Mouse (Mus musculus) myocyte (in vitro differentiated cells): Measurements from ENCODE around the gene Smurf1. TPM values are rescaled to one million over a fixed set of nuclear protein-coding genes. Genes with fewer than 3 reads are reported as not detected.

Experiments used
- H3K27me3 ChIP-seq: one replicate; pipeline ENCODE4 v1.6.1; 2011; ENCODE audit not compliant: control insufficient read depth, insufficient read depth, insufficient read length
- H3K36me3 ChIP-seq: one replicate; pipeline ENCODE4 v1.6.1; 2011; ENCODE audit not compliant: control insufficient read depth, insufficient read depth
- H3K4me2 ChIP-seq: one replicate; pipeline ENCODE4 v1.6.1; 2011; ENCODE audit warnings: low read depth, control low read depth
- H3K4me3 ChIP-seq: one replicate; pipeline ENCODE4 v1.5.1; 2011; ENCODE audit warnings: mild to moderate bottlenecking, control low read depth, moderate library complexity
- H3K79me2 ChIP-seq: one replicate; pipeline ENCODE4 v1.6.1; 2011; ENCODE audit not compliant: control insufficient read depth, insufficient read depth
- H3ac ChIP-seq: one replicate; pipeline ENCODE4 v1.6.1; 2011; ENCODE audit not compliant: control insufficient read depth, insufficient read length
- CEBPB ChIP-seq: IDR thresholded peaks from 2 replicates; pipeline ENCODE4 v1.6.1; 2011; ENCODE audit warnings: mild to moderate bottlenecking, moderate library complexity; ENCODE audit not compliant: poor library complexity, insufficient read depth, severe bottlenecking
- E2F4 ChIP-seq: IDR thresholded peaks from one replicate; pipeline ENCODE4 v1.6.1; 2011; ENCODE audit warnings: mild to moderate bottlenecking, control low read depth, moderate library complexity; ENCODE audit not compliant: insufficient read depth
- MAX ChIP-seq: IDR thresholded peaks from one replicate; pipeline ENCODE4 v1.6.1; 2011; ENCODE audit warnings: low read depth, mild to moderate bottlenecking, control low read depth
- MYOD1 ChIP-seq, 3 experiments: IDR thresholded peaks; one replicate each; pipeline ENCODE4 v1.6.1; 2011; ENCODE audit warnings: control low read depth in 2 of 3, low read depth in 2 of 3, mild to moderate bottlenecking in 2 of 3, moderate library complexity in 1 of 3; ENCODE audit not compliant: insufficient read length in 2 of 3, control insufficient read depth in 1 of 3
- MYOG ChIP-seq, 3 experiments: IDR thresholded peaks; one replicate each; pipeline ENCODE4 v1.6.1; 2011; ENCODE audit warnings: control low read depth in 2 of 3, low read depth in 2 of 3, mild to moderate bottlenecking in 2 of 3; ENCODE audit not compliant: insufficient read length in 2 of 3, control insufficient read depth in 1 of 3, insufficient read depth in 1 of 3
- POLR2A ChIP-seq: IDR thresholded peaks from one replicate; pipeline ENCODE4 v1.6.1; 2011; ENCODE audit warnings: low read depth, mild to moderate bottlenecking, control low read depth, moderate library complexity; ENCODE audit not compliant: insufficient read length
- POLR2AphosphoS2 ChIP-seq: IDR thresholded peaks from one replicate; pipeline ENCODE4 v1.6.1; 2011; ENCODE audit warnings: low read depth, control low read depth; ENCODE audit not compliant: insufficient read length
- REST ChIP-seq: IDR thresholded peaks from one replicate; pipeline ENCODE4 v1.6.1; 2011; ENCODE audit warnings: mild to moderate bottlenecking, control low read depth, moderate library complexity; ENCODE audit not compliant: insufficient read depth, insufficient read length
- SRF ChIP-seq: IDR thresholded peaks from one replicate; pipeline ENCODE4 v1.6.1; 2011; ENCODE audit warnings: low read depth; ENCODE audit not compliant: control insufficient read depth, insufficient read length
- TCF12 ChIP-seq: IDR thresholded peaks from one replicate; pipeline ENCODE4 v1.6.1; 2011; ENCODE audit warnings: mild to moderate bottlenecking, control low read depth; ENCODE audit not compliant: poor library complexity, insufficient read depth, severe bottlenecking
- TCF3 ChIP-seq: IDR thresholded peaks from one replicate; pipeline ENCODE4 v1.6.1; 2011; ENCODE audit warnings: low read depth, control low read depth; ENCODE audit not compliant: insufficient read length
- USF1 ChIP-seq: IDR thresholded peaks from one replicate; pipeline ENCODE4 v1.6.1; 2011; ENCODE audit warnings: low read depth, mild to moderate bottlenecking, control low read depth, moderate library complexity
- polyA plus RNA-seq: library from polyadenylated mRNA; unstranded; fragments of >200 nt; fragmentation: generic; extraction: Trizol; gene quantifications from one replicate; pipeline ENCODE4 v1.2.1, GENCODE M21; 2012; ENCODE audit warnings: missing spikeins

The Smurf1 gene
- polyA plus RNA-seq, 1 experiment, result 32.9 TPM

DNA sequence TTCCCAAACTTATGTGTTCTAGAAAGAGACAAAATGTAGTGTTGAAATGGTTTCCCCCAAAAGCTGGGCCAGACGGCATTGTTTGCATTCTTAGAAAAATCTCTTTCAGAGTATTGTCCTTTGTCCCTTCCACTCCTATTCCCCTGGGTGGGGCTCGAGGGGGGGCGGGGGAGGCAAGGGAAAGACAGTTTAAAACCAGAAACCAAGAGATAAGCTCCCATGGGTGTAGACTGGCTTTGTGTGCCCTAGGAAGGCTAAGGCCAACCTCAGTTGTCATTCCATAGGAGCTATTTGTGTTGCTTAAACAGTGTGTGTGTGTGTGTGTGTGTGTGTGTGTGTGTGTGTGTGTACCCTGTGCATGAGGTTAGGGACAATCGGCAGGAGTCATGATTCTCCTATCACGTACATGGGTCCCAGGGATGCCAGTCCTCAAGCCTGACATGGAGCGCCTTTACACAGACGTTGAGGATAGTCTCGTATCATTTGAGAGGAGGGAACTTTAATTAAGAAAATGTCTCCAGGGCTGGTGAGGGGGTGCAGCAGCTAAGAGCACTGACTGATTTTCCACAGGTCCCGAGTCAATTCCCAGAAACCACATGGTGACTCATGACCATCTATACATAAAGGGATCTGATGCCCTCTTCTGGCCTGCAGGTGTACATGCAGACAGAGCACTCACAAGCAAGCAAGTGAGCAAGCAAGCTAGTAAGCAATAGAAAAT is 22.9 kb upstream of the Smurf1 start:
- no peak overlapping the region for H3ac ChIP-seq
- no peak overlapping the region for H3K4me3 ChIP-seq
- no peaks in the 10 kb centered on the region for H3K79me2 ChIP-seq
- no peaks in the 10 kb centered on the region for H3K36me3 ChIP-seq
- no peaks in the 10 kb centered on the region for H3K27me3 ChIP-seq
- TF ChIP-seq USF1 (peak; percentile 14), SRF (no peak)
- no peak overlapping the region for H3K4me2 ChIP-seq

GRCm38 (mm10) chr5:144987561-144987960 is 21.9 kb upstream of the Smurf1 start:
- Histone ChIP-seq H3K4me2 (no peak overlapping the region), H3ac (no peak overlapping the region), H3K27me3 (no peaks in the 10 kb centered on the region), H3K36me3 (no peaks in the 10 kb centered on the region), H3K79me2 (no peaks in the 10 kb centered on the region), H3K4me3 (no peak overlapping the region)
- TF ChIP-seq TCF12 (no peak), CEBPB (no peak), POLR2A (no peak), USF1 (no peak), REST (no peak), E2F4 (no peak), MYOD1 (IDR thresholded peaks at IDR 0.05; ENCODE audit: control insufficient read depth in 1 of 3, insufficient read length in 2 of 3, low read depth in 2 of 3) (no peak), POLR2AphosphoS2 (no peak)

DNA sequence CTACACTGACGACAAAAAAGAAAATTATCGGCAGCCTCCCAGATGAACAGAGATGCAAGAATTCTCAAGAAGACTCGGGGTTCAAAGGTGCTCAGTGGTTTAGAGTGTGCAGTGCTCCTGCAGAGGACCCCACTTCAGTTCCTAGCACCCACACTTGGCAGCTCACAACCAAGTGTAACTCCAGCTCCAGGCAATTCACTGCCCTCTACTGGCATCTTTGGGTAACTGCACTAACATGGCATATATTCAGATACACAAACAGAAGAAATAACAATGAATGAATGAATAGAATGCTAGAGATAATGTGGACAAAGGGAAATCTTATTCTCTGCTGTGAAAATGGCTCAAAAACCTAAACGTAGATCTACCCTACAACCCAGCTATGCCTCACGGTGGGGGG is 19.2 kb upstream of the Smurf1 start:
- Histone ChIP-seq H3K4me2 (no peak overlapping the region), H3K4me3 (no peak overlapping the region), H3K79me2 (no peaks in the 10 kb centered on the region), H3K27me3 (no peaks in the 10 kb centered on the region), H3K36me3 (no peaks in the 10 kb centered on the region), H3ac (no peak overlapping the region)
- no peak for TF ChIP-seq POLR2A
- TF ChIP-seq CEBPB, result no peak
- TF ChIP-seq REST, result no peak
- TF ChIP-seq TCF12, result no peak
- no peak for TF ChIP-seq POLR2AphosphoS2
- TF ChIP-seq TCF3, result no peak
- TF ChIP-seq SRF, result no peak
- TF ChIP-seq MAX, result no peak
- TF ChIP-seq MYOG (IDR thresholded peaks at IDR 0.05; ENCODE audit: control insufficient read depth in 1 of 3, insufficient read depth in 1 of 3, insufficient read length in 2 of 3, low read depth in 2 of 3), result no peak
- TF ChIP-seq MYOD1 (IDR thresholded peaks at IDR 0.05; ENCODE audit: control insufficient read depth in 1 of 3, insufficient read length in 2 of 3, low read depth in 2 of 3), result no peak

DNA sequence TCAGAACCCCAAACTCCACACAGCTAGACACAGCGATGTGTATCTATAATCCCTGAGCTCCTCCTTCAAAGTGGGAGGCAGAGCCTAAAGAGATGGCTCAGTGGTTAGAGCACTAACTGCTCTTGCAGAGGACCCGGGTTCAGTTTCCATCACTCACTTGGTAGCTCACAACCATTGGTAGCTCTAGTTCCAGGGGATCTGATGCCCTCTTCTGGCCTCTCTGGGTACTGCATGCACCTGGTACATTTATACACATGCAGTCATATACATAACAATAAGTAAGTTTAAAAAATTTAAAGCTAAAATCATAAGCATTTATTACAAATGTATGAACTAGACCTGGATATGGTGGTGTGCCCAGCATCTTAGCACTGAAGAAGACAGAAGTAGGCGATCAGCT is 17.6 kb upstream of the Smurf1 start:
- Histone ChIP-seq H3K36me3 (no peaks in the 10 kb centered on the region), H3ac (no peak overlapping the region), H3K27me3 (no peaks in the 10 kb centered on the region), H3K79me2 (no peaks in the 10 kb centered on the region), H3K4me2 (no peak overlapping the region), H3K4me3 (no peak overlapping the region)
- no peak for TF ChIP-seq POLR2A

GRCm38 (mm10) chr5:144979110-144979509 is 13.5 kb upstream of the Smurf1 start:
- Histone ChIP-seq H3K27me3 (no peaks in the 10 kb centered on the region), H3K36me3 (no peaks in the 10 kb centered on the region), H3K79me2 (no peaks in the 10 kb centered on the region), H3ac (no peak overlapping the region), H3K4me3 (no peak overlapping the region), H3K4me2 (no peak overlapping the region)
- TF ChIP-seq USF1, result no peak
- TF ChIP-seq CEBPB, result no peak
- no peak for TF ChIP-seq TCF3
- no peak for TF ChIP-seq MYOD1 (IDR thresholded peaks at IDR 0.05; ENCODE audit: control insufficient read depth in 1 of 3, insufficient read length in 2 of 3, low read depth in 2 of 3)
- TF ChIP-seq REST, result no peak
- no peak for TF ChIP-seq POLR2AphosphoS2
- TF ChIP-seq E2F4, result no peak
- no peak for TF ChIP-seq TCF12
- no peak for TF ChIP-seq SRF
- TF ChIP-seq POLR2A, result no peak
- TF ChIP-seq MAX, result no peak
- TF ChIP-seq MYOG (IDR thresholded peaks at IDR 0.05; ENCODE audit: control insufficient read depth in 1 of 3, insufficient read depth in 1 of 3, insufficient read length in 2 of 3, low read depth in 2 of 3), result no peak
